Mouse (Mus musculus): Measurements from ENCODE around the gene Pigq.

Gene Pigq

DNA sequence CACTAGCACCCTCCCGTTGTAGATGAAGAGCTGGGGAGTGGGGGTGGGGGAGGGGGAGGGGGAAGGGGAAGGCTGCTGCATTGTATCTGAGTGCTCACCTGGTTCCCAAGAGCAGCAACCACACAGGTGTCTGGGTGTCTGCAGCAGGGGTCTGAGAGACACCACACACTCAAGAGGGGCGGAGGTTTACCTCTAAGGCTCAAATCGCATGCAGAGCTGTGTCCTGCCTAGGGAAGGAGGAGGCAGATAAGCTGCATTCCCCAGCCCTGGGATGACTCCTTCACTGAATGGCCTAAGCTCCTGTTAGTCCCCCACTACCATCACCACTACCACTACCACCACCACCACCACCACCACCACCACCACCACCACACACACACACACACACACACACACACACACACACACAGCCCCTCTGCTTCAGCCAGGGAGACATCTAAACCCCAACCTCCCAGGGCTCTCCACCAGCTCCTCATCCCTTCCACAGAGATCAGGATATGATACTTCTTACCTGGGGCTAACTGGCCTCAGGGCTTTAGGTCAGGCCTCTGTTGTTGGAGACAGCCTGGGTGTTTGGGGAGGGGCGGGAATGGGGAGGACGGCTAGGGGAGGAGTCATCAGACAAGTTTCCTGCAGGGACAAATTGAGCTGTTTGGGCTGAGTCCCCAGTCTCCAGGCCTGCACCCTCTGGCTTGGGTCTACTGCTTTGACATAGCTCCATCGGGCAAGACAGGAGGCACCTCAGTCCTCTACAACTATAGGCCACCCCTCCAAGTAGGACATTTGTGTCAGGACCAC, at the start of gene Pigq, which contains the start of gene Nhlrc4:
Gene Pigq, minus strand, starts transcription at position 571 of the 798 bp plus-strand sequence.
Gene Nhlrc4, minus strand, starts transcription at position 596 of the 798 bp plus-strand sequence.
- DNase-seq (ENCODE audit: low spot score in 2 of 2) = peak; percentile 55 to 63

DNA sequence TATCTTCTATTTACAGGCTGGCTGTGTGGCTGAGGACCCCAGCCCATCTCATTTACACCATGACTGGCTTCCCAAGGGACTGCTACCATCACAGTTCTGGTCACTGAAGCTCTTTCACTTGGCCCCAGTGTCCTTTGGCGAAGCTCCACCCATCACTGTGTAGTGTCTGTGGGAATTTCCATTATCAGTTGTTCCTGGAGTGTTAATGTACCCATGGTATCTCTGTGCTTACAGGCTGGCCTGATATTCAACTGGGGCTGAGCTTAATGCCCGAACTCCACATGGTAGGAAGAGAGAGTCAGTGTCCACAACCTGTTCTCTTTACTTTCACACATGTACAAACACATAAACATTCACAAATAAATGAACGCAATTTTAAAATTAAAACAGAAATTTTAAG, 48.8 kb upstream of the Pigq start:
- no peak for DNase-seq (ENCODE audit: low spot score in 2 of 2)

GRCm38 (mm10) chr17:25992274-25992673, 47.5 kb upstream of the Pigq start:
- DNase-seq (ENCODE audit: low spot score in 2 of 2) = no peak

GRCm38 (mm10) chr17:25990331-25990730, 45.6 kb upstream of the Pigq start:
- DNase-seq (ENCODE audit: low spot score in 2 of 2) = no peak

DNA sequence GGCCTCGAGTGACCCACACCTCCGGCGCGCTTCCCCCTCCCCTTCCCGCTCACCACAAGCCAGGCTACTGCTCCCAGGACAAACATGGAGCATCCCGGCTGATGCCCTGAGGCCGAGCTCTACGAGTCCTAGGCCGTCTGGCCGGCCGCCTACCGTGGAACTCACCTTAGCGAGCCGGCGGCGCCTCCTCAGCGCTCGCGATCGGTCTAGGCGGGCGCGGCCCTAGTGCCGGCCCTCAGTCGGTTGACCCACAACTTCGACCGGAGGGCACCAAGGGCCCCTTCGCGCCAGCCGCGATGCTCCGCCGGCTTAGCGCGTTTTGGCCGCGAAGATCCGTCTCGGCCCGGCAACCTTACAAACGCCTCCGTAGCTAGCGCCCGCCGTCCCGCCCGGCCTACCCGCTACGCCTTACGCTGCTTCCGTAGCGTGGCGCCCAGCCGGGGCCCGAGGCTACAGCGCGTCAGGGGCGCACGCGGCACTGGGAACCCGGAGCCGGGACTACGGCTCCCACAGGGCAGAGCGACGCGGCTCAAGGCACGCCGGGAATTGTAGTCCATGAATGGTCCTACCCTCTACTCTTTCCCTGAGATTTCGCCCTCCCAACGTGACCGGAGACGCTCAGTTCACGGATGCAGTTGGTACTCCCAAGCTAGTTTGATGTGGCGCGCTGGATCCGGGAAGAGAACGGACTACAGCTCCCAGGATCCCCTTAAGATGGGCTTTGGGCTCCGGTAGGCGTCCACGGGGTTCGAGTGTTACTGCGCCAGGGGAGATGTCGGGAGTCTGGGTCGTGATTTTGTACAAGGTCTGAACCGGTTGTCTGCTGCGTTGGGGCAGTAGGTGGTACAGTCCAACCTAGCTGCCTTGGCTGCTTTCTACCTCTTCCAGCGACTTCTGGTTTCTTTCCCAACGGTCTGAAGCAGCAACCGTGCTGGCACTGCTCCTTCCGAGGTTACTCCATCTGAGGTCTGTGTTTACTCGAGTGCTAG, 40.9 kb upstream of the Pigq start, which contains the start of gene Capn15:
Gene Capn15, minus strand, starts transcription at position 491 of the 989 bp plus-strand sequence.
- DNase-seq (ENCODE audit: low spot score in 2 of 2) = peak; percentile 80 to 91

- DNase-seq (ENCODE audit: low spot score in 2 of 2) = no peak
Observed at GRCm38 (mm10) chr17:25984556-25985305, 40.0 kb upstream of the Pigq start.

- no peak for DNase-seq (ENCODE audit: low spot score in 2 of 2)
Observed at GRCm38 (mm10) chr17:25984066-25984465, 39.3 kb upstream of the Pigq start.

- DNase-seq (ENCODE audit: low spot score in 2 of 2) = no peak
Observed at GRCm38 (mm10) chr17:25982913-25983312, 38.2 kb upstream of the Pigq start.

- DNase-seq (ENCODE audit: low spot score in 2 of 2) = no peak
Observed at GRCm38 (mm10) chr17:25980854-25981253, 36.1 kb upstream of the Pigq start.

DNA sequence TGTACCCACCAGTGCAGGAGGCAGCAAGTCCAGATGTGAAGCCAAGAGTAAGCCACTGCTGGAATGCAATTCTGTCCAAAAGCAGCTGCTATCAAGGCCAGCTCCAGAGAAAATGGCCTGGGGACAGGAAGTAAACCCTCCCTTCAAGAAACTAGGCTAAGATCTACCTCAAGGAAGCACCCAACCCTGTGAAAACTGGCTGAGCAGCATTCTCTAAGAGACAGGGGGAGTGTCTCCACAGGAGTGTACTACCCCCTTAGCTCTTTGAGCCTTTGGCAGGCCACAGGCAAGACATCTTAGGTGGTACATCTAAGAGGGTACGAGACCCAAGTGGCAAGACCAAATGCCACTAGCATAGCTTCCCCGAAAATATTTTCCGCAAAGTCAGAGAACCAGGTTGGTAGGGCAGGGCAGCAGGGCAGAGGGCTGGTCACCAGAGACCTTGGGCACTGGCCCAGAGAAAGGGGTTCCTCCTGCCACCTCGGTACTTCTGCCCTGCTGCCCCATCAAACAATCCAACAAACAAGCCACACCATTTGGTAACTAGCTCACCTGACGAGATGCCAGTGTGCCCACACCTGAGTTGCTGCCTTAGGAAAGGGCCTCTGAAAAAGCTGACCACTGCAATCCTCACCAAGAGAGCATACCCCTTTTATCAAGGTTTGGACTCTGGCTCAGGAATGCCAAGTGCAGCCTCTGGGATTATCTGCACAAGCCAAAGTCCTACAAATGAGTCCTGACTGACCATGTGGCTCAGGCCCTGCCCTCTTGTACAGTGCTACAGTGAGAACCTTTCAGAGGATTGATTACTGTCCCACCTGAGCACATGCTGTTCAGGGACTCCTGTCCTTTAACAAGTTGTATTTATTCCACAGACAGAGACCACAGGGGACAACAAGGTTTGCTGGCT, 35.3 kb upstream of the Pigq start:
- DNase-seq (ENCODE audit: low spot score in 2 of 2) = no peak

GRCm38 (mm10) chr17:25970954-25971707, 26.4 kb upstream of the Pigq start:
- DNase-seq (ENCODE audit: low spot score in 2 of 2) = no peak

DNA sequence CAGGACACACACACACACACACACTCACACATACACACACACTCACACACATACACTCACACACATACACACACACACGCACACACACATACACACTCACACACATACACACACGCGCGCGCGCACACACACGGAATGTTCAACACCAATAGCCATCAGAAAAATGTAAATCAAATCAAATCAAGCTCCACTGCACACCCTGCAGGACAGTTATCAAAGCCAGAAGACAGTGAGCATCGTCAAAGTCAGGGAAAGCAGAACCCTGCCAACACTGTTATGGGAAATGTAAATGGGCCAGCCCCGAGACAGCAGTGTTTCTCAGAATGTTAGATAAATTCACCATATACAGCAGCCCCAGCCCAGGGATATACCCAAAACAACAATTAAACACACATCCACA, 25.7 kb upstream of the Pigq start:
- DNase-seq (ENCODE audit: low spot score in 2 of 2) = no peak

DNA sequence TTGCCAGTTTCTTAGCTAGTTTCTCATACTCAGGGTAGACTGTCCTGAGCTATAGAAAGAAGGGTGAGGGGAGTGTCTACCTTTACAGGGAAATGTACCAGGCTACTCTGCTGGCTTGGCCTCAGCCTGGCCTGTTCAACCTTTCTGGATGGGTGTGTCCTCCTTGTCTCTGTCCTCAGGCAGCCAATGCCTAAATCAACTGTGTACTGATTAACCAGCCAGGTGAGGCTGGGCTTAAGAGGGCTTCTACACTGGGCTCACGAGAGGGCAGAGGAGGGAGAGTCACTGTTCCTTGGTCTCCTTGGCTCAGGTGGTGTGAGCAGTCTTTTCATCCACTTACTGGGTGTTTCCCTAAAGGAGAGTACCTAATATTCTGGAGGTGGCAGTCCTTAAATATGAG, 23.4 kb upstream of the Pigq start:
- DNase-seq (ENCODE audit: low spot score in 2 of 2) = no peak

DNA sequence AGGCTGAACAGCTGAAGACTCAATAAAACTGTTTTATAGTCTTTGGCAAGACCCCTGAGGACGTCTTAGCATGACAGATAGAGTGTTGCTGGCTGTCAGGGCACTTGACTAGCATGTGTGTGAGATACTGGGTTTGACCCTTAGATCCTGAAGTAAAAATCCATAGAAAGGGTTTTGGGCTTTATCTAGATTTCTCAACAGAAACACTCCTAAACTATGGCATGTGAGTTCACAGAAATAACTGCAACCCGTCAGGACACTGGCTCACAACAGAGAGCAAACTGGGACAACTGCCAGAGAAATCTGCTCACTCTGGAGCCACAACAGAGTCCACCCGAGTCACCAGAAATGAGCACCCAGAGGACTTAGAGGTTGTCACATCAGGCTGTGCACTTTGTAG, 22.9 kb upstream of the Pigq start:
- DNase-seq (ENCODE audit: low spot score in 2 of 2) = no peak

DNA sequence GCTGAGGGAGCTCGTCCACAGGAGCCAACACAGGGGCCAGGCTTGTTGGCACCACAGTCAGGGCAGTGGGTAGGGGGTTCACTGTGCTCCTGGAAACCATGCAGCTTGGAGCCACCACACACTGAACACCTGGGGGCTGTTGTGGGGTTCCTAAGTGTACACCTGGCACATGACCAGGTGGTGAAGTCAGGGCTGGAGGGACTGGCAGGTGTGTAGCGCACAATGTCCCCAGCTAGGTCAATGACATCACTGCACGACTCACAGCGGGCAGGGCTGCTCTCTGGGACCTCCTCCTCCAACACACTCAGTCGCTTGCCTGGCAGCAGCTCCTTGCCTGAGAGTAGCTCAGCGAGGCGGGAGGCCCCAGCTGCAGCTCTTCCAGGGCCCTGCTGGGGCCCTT, 19.5 kb upstream of the Pigq start:
- DNase-seq (ENCODE audit: low spot score in 2 of 2) = no peak

DNA sequence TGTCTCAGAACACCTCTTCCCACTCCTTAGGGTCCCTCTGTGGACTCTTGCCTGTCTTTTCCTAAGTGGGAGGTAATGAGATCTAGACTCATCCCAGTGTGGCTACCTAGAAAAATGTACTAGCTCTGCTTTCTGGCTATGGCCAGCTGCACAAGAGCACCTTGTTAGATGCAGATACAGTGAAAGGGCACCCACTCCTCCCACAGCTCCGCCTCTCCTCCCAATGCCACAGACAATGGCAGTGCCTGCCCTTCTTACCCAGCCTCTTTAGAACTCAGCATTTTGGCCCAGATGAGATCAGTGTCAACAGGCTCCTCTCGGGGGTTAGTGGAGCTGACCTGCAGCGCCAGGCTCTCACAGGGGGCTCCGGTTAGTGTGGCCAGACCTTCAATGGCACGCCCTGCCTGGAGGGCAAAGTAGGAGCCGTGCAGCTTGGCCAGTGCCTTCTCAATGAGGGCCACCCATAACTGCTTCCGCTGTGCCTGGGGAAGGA, 17.7 kb upstream of the Pigq start:
- peak in 1 of 2 experiments; percentile 58 for DNase-seq (ENCODE audit: low spot score in 2 of 2)

GRCm38 (mm10) chr17:25961566-25961965, 16.8 kb upstream of the Pigq start:
- DNase-seq (ENCODE audit: low spot score in 2 of 2) = peak in 1 of 2 experiments; percentile 79

DNA sequence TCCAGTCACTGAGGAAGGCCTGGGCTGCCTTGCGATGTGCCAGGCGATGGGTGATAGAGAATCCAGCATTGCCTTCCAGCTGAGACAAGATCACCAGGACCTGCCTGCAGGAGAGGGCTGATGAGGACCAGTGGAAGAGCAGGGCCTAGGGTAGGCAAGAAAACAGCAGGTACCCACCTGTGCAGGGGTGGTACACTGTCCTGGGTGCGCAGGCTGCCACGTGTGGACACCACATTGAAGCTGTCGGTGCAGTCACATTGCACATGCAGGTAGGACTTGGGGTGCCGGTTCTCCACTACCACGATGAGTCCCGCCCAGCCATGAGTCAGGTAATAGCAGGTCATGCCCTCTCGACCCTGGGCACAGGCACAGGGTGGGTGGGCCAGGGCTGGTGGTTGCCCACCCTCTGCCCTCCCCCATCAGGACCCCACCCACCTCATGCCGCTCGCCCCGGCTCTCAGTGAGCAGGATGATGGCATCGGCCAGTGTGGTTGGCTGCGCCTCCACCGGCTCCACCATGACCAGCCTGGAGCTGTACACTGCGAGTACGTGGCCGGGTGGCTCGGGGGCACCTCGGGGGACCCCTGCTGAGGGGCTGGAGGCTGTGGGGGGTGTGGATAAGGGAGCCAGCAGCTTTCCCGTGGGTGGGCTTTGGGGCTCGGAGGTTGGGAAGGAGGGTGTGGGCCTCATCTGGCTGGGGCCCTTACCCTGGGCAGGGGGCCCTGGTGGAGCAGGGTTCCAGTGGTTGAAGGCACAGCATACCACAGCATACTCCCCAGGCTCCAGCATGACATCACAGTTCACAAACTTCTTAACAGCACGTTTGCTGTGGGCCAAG, 15.1 kb upstream of the Pigq start:
- DNase-seq (ENCODE audit: low spot score in 2 of 2) = no peak
